Mouse (Mus musculus) lung, postnatal 25 days (tissue): ENCODE results near the gene Tex38.
A peak's percentile ranks its signal among the peaks of the same experiment; 100 is the strongest.

ENCODE experiments used
- DNase-seq: peaks from one replicate; pipeline ENCODE4 v3.0.0; 2022; ENCODE audit warnings: low spot score

The Tex38 gene

GRCm38 (mm10) chr4:115767647-115768467 lies 13.0 kb downstream of the Tex38 start:
- no peak for DNase-seq

- DNase-seq = no peak
Observed at GRCm38 (mm10) chr4:115764581-115764980, 16.2 kb downstream of the Tex38 start.

GRCm38 (mm10) chr4:115761206-115761605 lies 19.6 kb downstream of the Tex38 start:
- DNase-seq = peak; percentile 69

GRCm38 (mm10) chr4:115754851-115755250 lies 26.0 kb downstream of the Tex38 start:
- DNase-seq = no peak

GRCm38 (mm10) chr4:115754101-115754500 lies 26.7 kb downstream of the Tex38 start:
- DNase-seq = no peak

GRCm38 (mm10) chr4:115749336-115749735 lies 31.5 kb downstream of the Tex38 start:
- no peak for DNase-seq

GRCm38 (mm10) chr4:115748181-115748580 lies 32.6 kb downstream of the Tex38 start:
- no peak for DNase-seq

- no peak for DNase-seq
Observed at GRCm38 (mm10) chr4:115743096-115743495, 37.7 kb downstream of the Tex38 start.

- DNase-seq = no peak
Observed at GRCm38 (mm10) chr4:115742658-115743057, 38.2 kb downstream of the Tex38 start.

- DNase-seq = no peak
Observed at GRCm38 (mm10) chr4:115738481-115738985, 42.3 kb downstream of the Tex38 start.

- peak; percentile 98 for DNase-seq
Observed at GRCm38 (mm10) chr4:115737551-115738041, 43.2 kb downstream of the Tex38 start, which contains the start of gene Efcab14. Gene Efcab14 (plus strand): TSS chr4:115737744.

- DNase-seq = no peak
Observed at GRCm38 (mm10) chr4:115734867-115735266, 46.0 kb downstream of the Tex38 start.

- no peak for DNase-seq
Observed at GRCm38 (mm10) chr4:115733746-115734145, 47.1 kb downstream of the Tex38 start.

GRCm38 (mm10) chr4:115732223-115732818 lies 48.5 kb downstream of the Tex38 start:
- DNase-seq = no peak

GRCm38 (mm10) chr4:115731588-115732222 lies 49.1 kb downstream of the Tex38 start:
- DNase-seq = peak; percentile 67
